Mouse (Mus musculus) embryo, embryonic 10.5 days (tissue): ENCODE measurements around the gene Pip5k1a.
"Not testable (repeated sequence)": the region's sequence is repeated elsewhere in the genome, so short reads cannot be mapped to it uniquely, and the experiment has no call there.

Source experiments
- DNase-seq: peaks from one replicate; pipeline ENCODE4 v3.0.0-alpha.2; 2015; ENCODE audit warnings: low spot score

Pip5k1a gene

GRCm38 (mm10) chr3:95042166-95042837 lies 64.4 kb downstream of the Pip5k1a start, which contains the start of gene Psmd4:
Gene Psmd4 (minus strand): TSS chr3:95042614.
- DNase-seq, result peak; percentile 99

- no peak for DNase-seq
Observed at GRCm38 (mm10) chr3:95041625-95042024, 65.1 kb downstream of the Pip5k1a start.

GRCm38 (mm10) chr3:95029953-95030352 lies 76.8 kb downstream of the Pip5k1a start:
- no peak for DNase-seq

- DNase-seq, result not testable (repeated sequence)
Observed at GRCm38 (mm10) chr3:95029291-95029827, 77.4 kb downstream of the Pip5k1a start.

GRCm38 (mm10) chr3:95028603-95029002 lies 78.1 kb downstream of the Pip5k1a start:
- DNase-seq, result no peak

GRCm38 (mm10) chr3:95027701-95028100 lies 79.0 kb downstream of the Pip5k1a start:
- no peak for DNase-seq

- no peak for DNase-seq
Observed at GRCm38 (mm10) chr3:95027057-95027645, 79.6 kb downstream of the Pip5k1a start.

GRCm38 (mm10) chr3:95025202-95025601 lies 81.5 kb downstream of the Pip5k1a start:
- no peak for DNase-seq

- DNase-seq, result no peak
Observed at GRCm38 (mm10) chr3:95024551-95024950, 82.2 kb downstream of the Pip5k1a start.

- DNase-seq, result not testable (repeated sequence)
Observed at GRCm38 (mm10) chr3:95020956-95021355, 85.8 kb downstream of the Pip5k1a start.

- DNase-seq, result no peak
Observed at GRCm38 (mm10) chr3:95018741-95019140, 88.0 kb downstream of the Pip5k1a start.

- no peak for DNase-seq
Observed at GRCm38 (mm10) chr3:95016532-95017056, 90.1 kb downstream of the Pip5k1a start.

GRCm38 (mm10) chr3:95015891-95016531 lies 90.7 kb downstream of the Pip5k1a start:
- DNase-seq, result peak; percentile 91

GRCm38 (mm10) chr3:95015337-95015872 lies 91.3 kb downstream of the Pip5k1a start, which contains the start of gene Zfp687:
Gene Zfp687 (minus strand): TSS chr3:95015448.
- DNase-seq, result peak; percentile 100

- peak; percentile 51 for DNase-seq
Observed at GRCm38 (mm10) chr3:95014428-95015151, 92.1 kb downstream of the Pip5k1a start.

GRCm38 (mm10) chr3:95013699-95014427 lies 92.9 kb downstream of the Pip5k1a start:
- DNase-seq, result peak; percentile 32

- no peak for DNase-seq
Observed at GRCm38 (mm10) chr3:95012982-95013381, 93.7 kb downstream of the Pip5k1a start.

GRCm38 (mm10) chr3:95010396-95010795 lies 96.3 kb downstream of the Pip5k1a start:
- no peak for DNase-seq
